Mouse (Mus musculus) kidney, embryonic 15.5 days (tissue): ENCODE results near the gene Gucd1. TPM values are rescaled to one million over a fixed set of nuclear protein-coding genes. Genes with fewer than 3 reads are reported as not detected.
"Not testable (repeated sequence)": the region's sequence is repeated elsewhere in the genome, so short reads cannot be mapped to it uniquely, and the experiment has no call there.

Source experiments
- ATAC-seq: fragments of 200-750 bp; cut with Nextera tagmentation; replicated peaks from 2 replicates; pipeline ENCODE4 v1.8.0; 2017; ENCODE audit warnings: moderate TSS enrichment; ENCODE audit not compliant: low FRiP score
- H3K27ac ChIP-seq: fragments of 300-500 bp; sonication (generic); 2 replicates; pipeline ENCODE4 v1.5.1; 2015; ENCODE audit warnings: mild to moderate bottlenecking, inconsistent platforms
- H3K27me3 ChIP-seq: fragments of 300-500 bp; sonication (generic); 2 replicates; pipeline ENCODE4 v1.6.1; 2015; ENCODE audit warnings: inconsistent platforms
- H3K36me3 ChIP-seq: fragments of 300-500 bp; sonication (generic); 2 replicates; pipeline ENCODE4 v1.6.1; 2015; ENCODE audit warnings: inconsistent platforms
- H3K4me1 ChIP-seq: fragments of 300-500 bp; sonication (generic); 2 replicates; pipeline ENCODE4 v1.6.1; 2015; ENCODE audit warnings: inconsistent platforms
- H3K4me2 ChIP-seq: fragments of 300-500 bp; sonication (generic); 2 replicates; pipeline ENCODE4 v1.6.1; 2015; ENCODE audit warnings: moderate library complexity, mild to moderate bottlenecking, inconsistent platforms
- H3K4me3 ChIP-seq: fragments of 300-500 bp; sonication (generic); replicated peaks from 2 replicates; pipeline ENCODE4 v1.5.1; 2015; ENCODE audit warnings: mild to moderate bottlenecking, inconsistent platforms
- H3K9ac ChIP-seq: fragments of 300-500 bp; sonication (generic); 2 replicates; pipeline ENCODE4 v1.6.1; 2015; ENCODE audit warnings: mild to moderate bottlenecking, inconsistent platforms
- H3K9me3 ChIP-seq: fragments of 300-500 bp; sonication (generic); replicated peaks from 2 replicates; pipeline ENCODE4 v1.6.1; 2016; ENCODE audit warnings: inconsistent platforms
- WGBS: fragments of 180-500 bp; shearing (Covaris S2); methylation state at CpG from one replicate; pipeline ENCODE4 v1.1.7; 2015; ENCODE audit warnings: mixed read lengths; 5-methylcytosine and 5-hydroxymethylcytosine counted together
- polyA plus RNA-seq: library from polyadenylated mRNA; unstranded; fragments of >200 nt; fragmentation: Nextera tagmentation; extraction: Ambion mirVana; gene quantifications from 2 replicates; pipeline ENCODE4 v1.2.1, GENCODE M21; 2015

Gene Gucd1
- polyA plus RNA-seq, 1 experiment from 2014 or later, result 46.0 TPM

DNA sequence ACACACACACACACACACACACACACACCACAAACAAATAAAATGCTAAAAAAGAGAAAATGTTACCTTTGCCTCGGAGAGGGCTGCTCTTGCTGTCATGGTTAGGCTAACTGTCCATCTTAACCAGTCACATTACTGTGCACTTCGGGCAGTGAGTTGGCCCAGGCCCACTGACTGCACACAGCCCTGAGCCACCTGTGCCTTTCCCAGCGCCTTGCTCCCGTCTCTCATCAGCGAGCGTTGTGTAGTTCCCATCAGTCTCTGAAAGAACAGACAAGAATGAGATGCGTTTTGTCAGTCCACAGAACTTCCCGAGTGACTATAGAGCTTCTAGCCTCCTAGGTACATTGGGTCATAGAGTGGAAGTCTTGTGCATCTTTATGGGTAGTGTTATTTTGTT lies 16.4 kb upstream of the Gucd1 start:
- no peak for ATAC-seq
- Histone ChIP-seq H3K9ac (no peak overlapping the region), H3K4me3 (no peak overlapping the region), H3K27me3 (no peaks in the 10 kb centered on the region), H3K4me1 (no peaks in the 10 kb centered on the region), H3K9me3 (no peaks in the 10 kb centered on the region), H3K4me2 (no peak overlapping the region), H3K27ac (no peak overlapping the region), H3K36me3 (peaks cover 63% of the 10 kb centered on the region)
- WGBS, result 91% methylated on average over 8 of the region's 8 CpGs

DNA sequence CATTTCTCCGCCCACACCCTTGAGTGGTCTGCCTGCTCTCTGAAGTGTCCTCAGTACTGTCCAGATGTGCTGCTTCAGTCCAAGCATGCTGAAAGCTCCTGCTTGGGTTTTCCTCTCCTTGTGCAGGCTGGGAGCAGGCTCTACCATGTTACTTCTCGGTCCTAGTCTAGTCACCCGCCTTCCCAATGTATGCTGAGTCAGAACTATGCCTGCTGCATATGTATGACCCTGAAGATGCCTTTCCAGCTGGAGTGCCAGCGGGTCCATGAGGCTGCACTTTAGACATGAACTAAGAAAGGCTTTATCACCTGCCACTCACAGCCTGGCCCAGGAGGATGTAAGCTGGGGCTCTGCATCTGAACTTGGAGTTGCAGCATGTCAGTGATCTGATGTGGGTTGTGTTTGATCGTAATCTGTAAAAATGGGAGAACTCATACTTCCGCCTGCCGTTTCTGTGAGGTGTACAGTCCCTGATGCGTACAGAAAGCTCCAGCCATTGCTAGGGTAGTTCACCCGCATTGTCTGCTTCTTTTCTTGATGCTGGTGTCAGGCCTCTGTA lies 13.8 kb upstream of the Gucd1 start:
- no peaks in the 10 kb centered on the region for H3K27me3 ChIP-seq
- no peak overlapping the region for H3K4me3 ChIP-seq
- no peak overlapping the region for H3K27ac ChIP-seq
- WGBS, result 90% methylated on average over 9 of the region's 9 CpGs
- H3K9ac ChIP-seq, result no peak overlapping the region
- no peak for ATAC-seq
- H3K36me3 ChIP-seq, result peaks cover 78% of the 10 kb centered on the region
- no peaks in the 10 kb centered on the region for H3K9me3 ChIP-seq
- H3K4me2 ChIP-seq, result no peak overlapping the region
- H3K4me1 ChIP-seq, result no peaks in the 10 kb centered on the region

DNA sequence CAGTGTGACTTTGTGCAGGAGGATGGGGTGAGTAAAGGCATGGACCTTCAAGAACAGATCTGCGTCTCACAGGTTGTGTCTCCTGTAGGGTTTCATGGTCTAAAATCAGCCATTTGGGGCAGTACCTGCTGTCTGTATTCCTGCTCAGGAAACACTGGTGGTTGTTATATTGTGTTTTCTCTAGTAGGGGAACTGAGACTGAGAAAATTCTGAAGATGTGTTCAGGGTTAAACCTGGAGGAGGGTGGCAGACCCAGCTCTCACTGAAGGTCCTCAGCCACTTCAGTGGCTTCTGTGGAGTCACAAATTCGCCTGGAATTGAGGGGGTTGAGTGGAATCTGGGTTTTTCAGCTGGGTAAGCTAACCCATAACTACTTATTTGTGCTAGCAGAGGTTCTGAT lies 12.6 kb upstream of the Gucd1 start:
- Histone ChIP-seq H3K27ac (no peak overlapping the region), H3K27me3 (no peaks in the 10 kb centered on the region), H3K9ac (no peak overlapping the region), H3K4me2 (no peak overlapping the region), H3K36me3 (peaks cover 77% of the 10 kb centered on the region), H3K9me3 (no peaks in the 10 kb centered on the region), H3K4me1 (no peaks in the 10 kb centered on the region), H3K4me3 (no peak overlapping the region)
- ATAC-seq, result no peak
- 84% methylated on average over 2 of the region's 2 CpGs for WGBS

DNA sequence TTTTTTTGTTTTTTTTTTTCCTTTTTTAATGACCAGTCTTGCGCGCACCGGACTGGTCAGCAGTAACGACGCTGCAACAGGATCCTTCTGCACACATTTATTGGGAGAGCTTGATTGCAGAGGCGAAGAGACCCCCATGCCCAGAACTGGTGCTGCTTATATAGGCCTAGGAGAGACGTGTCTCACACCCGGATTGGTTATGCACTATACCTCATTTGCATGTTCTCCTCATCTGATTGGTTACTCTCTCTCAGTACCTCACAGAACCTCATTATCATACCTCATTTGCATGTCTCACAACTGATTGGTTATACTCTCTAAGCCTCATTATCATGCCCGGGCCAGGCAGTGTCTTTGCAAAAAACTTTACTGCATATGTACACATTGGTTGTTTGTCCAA lies 7.7 kb upstream of the Gucd1 start:
- H3K27ac ChIP-seq, H3K9me3 ChIP-seq, H3K9ac ChIP-seq, H3K27me3 ChIP-seq, H3K4me3 ChIP-seq, ATAC-seq, H3K4me1 ChIP-seq, H3K4me2 ChIP-seq: not testable (repeated sequence)
- WGBS, result 95% methylated on average over 9 of the region's 9 CpGs
- peaks cover 80% of the 10 kb centered on the region for H3K36me3 ChIP-seq

GRCm38 (mm10) chr10:75521643-75522042 lies 3.9 kb upstream of the Gucd1 start:
- Histone ChIP-seq H3K27ac (no peak overlapping the region), H3K9me3 (no peaks in the 10 kb centered on the region), H3K27me3 (no peaks in the 10 kb centered on the region), H3K9ac (no peak overlapping the region), H3K4me2 (no peak overlapping the region), H3K36me3 (peaks cover 72% of the 10 kb centered on the region), H3K4me3 (no peak overlapping the region), H3K4me1 (peaks cover 15% of the 10 kb centered on the region)
- WGBS, result 93% methylated on average over 4 of the region's 4 CpGs
- no peak for ATAC-seq

- ATAC-seq, result no peak
- H3K27me3 ChIP-seq, result no peaks in the 10 kb centered on the region
- no peak overlapping the region for H3K4me2 ChIP-seq
- peaks cover 26% of the 10 kb centered on the region for H3K4me1 ChIP-seq
- peaks cover 63% of the 10 kb centered on the region for H3K36me3 ChIP-seq
- no peak overlapping the region for H3K27ac ChIP-seq
- H3K9ac ChIP-seq, result no peak overlapping the region
- H3K4me3 ChIP-seq, result no peak overlapping the region
- 96% methylated on average over 5 of the region's 5 CpGs for WGBS
- no peaks in the 10 kb centered on the region for H3K9me3 ChIP-seq
Measured at GRCm38 (mm10) chr10:75520581-75520980, 2.8 kb upstream of the Gucd1 start.

- WGBS, result under 1% methylated on average over 37 of the region's 52 CpGs
- peak within 1 kb of the TSS; percentile 94 for H3K9ac ChIP-seq
- peak; percentile 95 for ATAC-seq
- H3K4me2 ChIP-seq, result peak within 1 kb of the TSS; percentile 87
- H3K4me1 ChIP-seq, result peaks cover 49% of the 10 kb centered on the region
- no peaks in the 10 kb centered on the region for H3K9me3 ChIP-seq
- H3K4me3 ChIP-seq, result peak within 1 kb of the TSS; percentile 79
- H3K27ac ChIP-seq, result peak within 1 kb of the TSS; percentile 100
- no peaks in the 10 kb centered on the region for H3K27me3 ChIP-seq
- H3K36me3 ChIP-seq, result peaks cover 31% of the 10 kb centered on the region
Measured at GRCm38 (mm10) chr10:75517073-75517757, 557 bp downstream of the Gucd1 start, which contains the start of gene Snrpd3. TSS of gene Snrpd3 (plus strand) at chr10:75517551.

- Histone ChIP-seq H3K36me3 (peaks cover 31% of the 10 kb centered on the region), H3K4me2 (peak overlapping the region; percentile 87), H3K9ac (peak overlapping the region; percentile 94), H3K27me3 (no peaks in the 10 kb centered on the region), H3K9me3 (no peaks in the 10 kb centered on the region), H3K4me1 (peaks cover 49% of the 10 kb centered on the region), H3K4me3 (peak overlapping the region; percentile 79), H3K27ac (peak overlapping the region; percentile 100)
- no peak for ATAC-seq
- 0% methylated on average over 12 of the region's 12 CpGs for WGBS
Measured at GRCm38 (mm10) chr10:75516724-75517072, 1.1 kb downstream of the Gucd1 start.

- ATAC-seq, result no peak
- Histone ChIP-seq H3K27ac (peak overlapping the region; percentile 100), H3K36me3 (peaks cover 31% of the 10 kb centered on the region), H3K27me3 (no peaks in the 10 kb centered on the region), H3K9ac (peak overlapping the region; percentile 94), H3K4me1 (peaks cover 49% of the 10 kb centered on the region), H3K4me3 (peak overlapping the region; percentile 79), H3K9me3 (no peaks in the 10 kb centered on the region), H3K4me2 (peak overlapping the region; percentile 87)
- WGBS, result 22% methylated on average over 8 of the region's 8 CpGs
Measured at GRCm38 (mm10) chr10:75516038-75516723, 1.6 kb downstream of the Gucd1 start.

DNA sequence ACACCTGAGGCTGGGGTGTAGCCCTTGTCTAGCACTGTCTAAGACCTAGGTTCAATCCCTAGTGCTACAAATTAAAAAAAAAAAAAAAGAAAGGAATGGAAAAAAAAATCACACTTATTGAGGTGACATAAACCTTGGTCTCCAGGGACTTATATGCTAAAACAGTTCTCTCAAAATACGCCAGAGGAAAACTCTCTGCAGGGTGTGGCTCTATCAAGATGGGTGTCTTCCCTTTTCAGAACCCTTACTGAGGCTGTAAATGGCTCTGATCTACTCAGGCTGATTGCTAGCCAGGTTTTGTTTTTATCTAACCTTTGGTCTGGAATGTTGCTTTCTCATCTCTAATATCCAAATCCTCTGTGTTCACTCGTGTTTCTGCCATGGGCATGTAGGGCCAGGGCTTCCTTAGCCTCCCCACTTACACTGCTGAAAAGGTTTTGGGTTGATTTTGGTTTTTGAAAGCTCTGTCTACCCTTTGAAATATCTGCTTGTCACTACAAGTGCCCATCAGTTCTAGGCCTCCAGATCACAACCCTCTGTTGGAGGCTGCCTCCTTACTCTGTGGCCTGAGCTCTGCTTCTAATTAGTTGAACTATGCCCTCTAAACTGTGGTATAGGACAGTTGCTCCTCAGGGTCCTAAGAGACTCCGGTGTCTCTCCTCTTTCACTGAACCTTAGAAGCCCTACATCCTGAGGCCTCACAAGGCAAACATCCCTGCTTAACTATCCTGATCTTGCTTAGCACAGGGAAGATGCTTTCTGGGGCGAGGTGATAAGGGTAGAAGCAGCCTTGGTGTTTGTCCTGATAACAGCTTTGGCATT lies 2.3 kb downstream of the Gucd1 start:
- 80% methylated on average over 4 of the region's 4 CpGs for WGBS
- no peak for ATAC-seq
- H3K4me3 ChIP-seq, result peak overlapping the region; percentile 79
- peak overlapping the region; percentile 100 for H3K27ac ChIP-seq
- H3K36me3 ChIP-seq, result peaks cover 31% of the 10 kb centered on the region
- H3K27me3 ChIP-seq, result no peaks in the 10 kb centered on the region
- H3K9ac ChIP-seq, result peak overlapping the region; percentile 94; the same call in 1 of the 2 replicates
- H3K9me3 ChIP-seq, result no peaks in the 10 kb centered on the region
- H3K4me2 ChIP-seq, result peak overlapping the region; percentile 87
- peaks cover 49% of the 10 kb centered on the region for H3K4me1 ChIP-seq

DNA sequence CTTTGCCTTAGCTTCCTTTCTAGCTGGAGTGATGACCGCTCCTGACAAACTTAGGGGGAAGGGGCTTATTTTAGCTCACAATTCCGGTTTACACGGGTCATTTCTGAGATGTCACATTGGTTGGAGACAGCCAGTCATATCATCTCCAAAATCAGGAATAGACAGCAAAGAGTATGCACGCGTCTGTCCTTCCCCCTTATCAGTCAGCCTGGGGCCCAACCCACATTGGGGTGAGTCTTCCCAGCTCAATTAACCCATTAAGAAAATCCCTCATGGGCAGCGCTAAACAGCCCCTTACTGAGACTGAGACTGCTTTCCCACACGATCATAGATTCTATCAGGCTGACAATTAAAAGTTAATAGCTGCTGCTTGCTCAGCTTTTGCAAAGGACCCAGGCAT lies 3.4 kb downstream of the Gucd1 start:
- Histone ChIP-seq H3K36me3 (peaks cover 31% of the 10 kb centered on the region), H3K9me3 (no peaks in the 10 kb centered on the region), H3K4me2 (peak overlapping the region; percentile 87), H3K9ac (0 out of 2 replicates have a peak overlapping the region, but pooled peaks have one; percentile 14), H3K27ac (no peak overlapping the region), H3K4me1 (peaks cover 43% of the 10 kb centered on the region), H3K27me3 (no peaks in the 10 kb centered on the region), H3K4me3 (no peak overlapping the region)
- no peak for ATAC-seq
- WGBS, result 66% methylated on average over 7 of the region's 7 CpGs
